ENCODE assay signal across 8 mouse cellular contexts in genomic region chr12:80759387-80759712, GRCm38 (mm10). TPM values are rescaled to one million over a fixed set of nuclear protein-coding genes. Genes with fewer than 3 reads are reported as not detected.
A peak's percentile ranks its signal among the peaks of the same experiment; 100 is the strongest.
DNase-seq lines count a peak whose midpoint lies in the region; ATAC-seq lines count a peak whose summit lies in the region.

No protein-coding gene starts in this region.

- peak overlapping the region; percentile 50; the same call in 1 of the 2 replicates for H3K9ac ChIP-seq in kidney, embryonic 15.5 days
- H3K9ac ChIP-seq in embryonic facial prominence, embryonic 11.5 days (replicated peaks; ENCODE audit: low read length) = peak overlapping the region; percentile 58
- peak overlapping the region; percentile 97 for H3K9ac ChIP-seq in hindbrain, embryonic 13.5 days
- H3K9ac ChIP-seq in midbrain, embryonic 14.5 days (replicated peaks; ENCODE audit: low read length) = peak overlapping the region; percentile 95

- DNase-seq in kidney, adult 9 months = no peak
- DNase-seq in embryonic facial prominence, embryonic 11.5 days (ENCODE audit: low spot score) = no peak
- peak; percentile 72 for DNase-seq in midbrain, embryonic 14.5 days
- no peak for DNase-seq in embryo, embryonic 9.5 days (ENCODE audit: extremely low spot score)
- DNase-seq in right cerebral cortex, postnatal 14 days = no peak
- no peak for DNase-seq in adrenal gland, postnatal 4 days (ENCODE audit: low spot score in 2 of 2)

- H3K27ac ChIP-seq in kidney, embryonic 15.5 days = no peak overlapping the region
- no peak overlapping the region for H3K27ac ChIP-seq in embryonic facial prominence, embryonic 11.5 days (replicated peaks; ENCODE audit: low read depth, low read length)
- peak overlapping the region; percentile 98 for H3K27ac ChIP-seq in hindbrain, embryonic 13.5 days
- peak overlapping the region; percentile 97 for H3K27ac ChIP-seq in midbrain, embryonic 14.5 days (replicated peaks; ENCODE audit: low read depth, low read length)

- H3K9me3 ChIP-seq in kidney, embryonic 15.5 days (replicated peaks) = no peaks in the 10 kb centered on the region
- H3K9me3 ChIP-seq in embryonic facial prominence, embryonic 11.5 days (replicated peaks; ENCODE audit: control insufficient read depth, low read length) = no peaks in the 10 kb centered on the region
- peaks cover 23% of the 10 kb centered on the region for H3K9me3 ChIP-seq in hindbrain, embryonic 13.5 days
- H3K9me3 ChIP-seq in midbrain, embryonic 14.5 days (ENCODE audit: control insufficient read depth, low read length) = peaks cover 38% of the 10 kb centered on the region

- 13% methylated on average over 13 of the region's 13 CpGs for WGBS in kidney, embryonic 15.5 days
- 9% methylated on average over 12 of the region's 13 CpGs for WGBS in embryonic facial prominence, embryonic 11.5 days
- 0% methylated on average over 13 of the region's 13 CpGs for WGBS in hindbrain, embryonic 13.5 days
- WGBS in midbrain, embryonic 14.5 days = 1% methylated on average over 12 of the region's 13 CpGs

- peak overlapping the region; percentile 96 for H3K4me2 ChIP-seq in kidney, embryonic 15.5 days
- peak overlapping the region; percentile 98 for H3K4me2 ChIP-seq in embryonic facial prominence, embryonic 11.5 days (ENCODE audit: low read depth, low read length)
- peak overlapping the region; percentile 80 for H3K4me2 ChIP-seq in hindbrain, embryonic 13.5 days
- peak overlapping the region; percentile 73 for H3K4me2 ChIP-seq in midbrain, embryonic 14.5 days (ENCODE audit: low read length)

- peaks cover 84% of the 10 kb centered on the region for H3K27me3 ChIP-seq in kidney, embryonic 15.5 days
- peaks cover 36% of the 10 kb centered on the region for H3K27me3 ChIP-seq in embryonic facial prominence, embryonic 11.5 days (ENCODE audit: control insufficient read depth, insufficient read depth, low read length)
- H3K27me3 ChIP-seq in hindbrain, embryonic 13.5 days = peaks cover 15% of the 10 kb centered on the region; the same call in 1 of the 2 replicates
- no peaks in the 10 kb centered on the region for H3K27me3 ChIP-seq in midbrain, embryonic 14.5 days (ENCODE audit: control insufficient read depth, insufficient read depth, low read length)

- ATAC-seq in kidney, embryonic 15.5 days (replicated peaks; ENCODE audit: low FRiP score) = no peak
- ATAC-seq in embryonic facial prominence, embryonic 11.5 days (replicated peaks; ENCODE audit: insufficient number of reproducible peaks, low FRiP score, low TSS enrichment, low read depth) = no peak
- peak; percentile 23 for ATAC-seq in hindbrain, embryonic 13.5 days (ENCODE audit: low FRiP score)
- ATAC-seq in midbrain, embryonic 14.5 days (ENCODE audit: low FRiP score, low TSS enrichment) = peak; percentile 54

- no peaks in the 10 kb centered on the region for H3K36me3 ChIP-seq in kidney, embryonic 15.5 days
- H3K36me3 ChIP-seq in embryonic facial prominence, embryonic 11.5 days (replicated peaks; ENCODE audit: control insufficient read depth, insufficient read depth, low read depth, low read length) = no peaks in the 10 kb centered on the region; the same call in 1 of the 2 replicates
- H3K36me3 ChIP-seq in hindbrain, embryonic 13.5 days = peaks cover 47% of the 10 kb centered on the region
- H3K36me3 ChIP-seq in midbrain, embryonic 14.5 days (ENCODE audit: control insufficient read depth, insufficient read depth, low read length) = peaks cover 47% of the 10 kb centered on the region

- H3K4me1 ChIP-seq in kidney, embryonic 15.5 days = peaks cover 35% of the 10 kb centered on the region
- peaks cover 9% of the 10 kb centered on the region for H3K4me1 ChIP-seq in embryonic facial prominence, embryonic 11.5 days (ENCODE audit: control insufficient read depth, insufficient read depth, low read length)
- peaks cover 28% of the 10 kb centered on the region for H3K4me1 ChIP-seq in hindbrain, embryonic 13.5 days (replicated peaks)
- H3K4me1 ChIP-seq in midbrain, embryonic 14.5 days (ENCODE audit: control insufficient read depth, insufficient read depth, low read length) = peaks cover 7% of the 10 kb centered on the region; the same call in 1 of the 2 replicates

- H3K4me3 ChIP-seq in kidney, embryonic 15.5 days (replicated peaks) = peak overlapping the region; percentile 56
- H3K4me3 ChIP-seq in embryonic facial prominence, embryonic 11.5 days (ENCODE audit: low read depth, low read length) = peak overlapping the region; percentile 41
- peak overlapping the region; percentile 75 for H3K4me3 ChIP-seq in hindbrain, embryonic 13.5 days
- H3K4me3 ChIP-seq in midbrain, embryonic 14.5 days (replicated peaks; ENCODE audit: low read depth, low read length) = peak overlapping the region; percentile 64

RNA-seq across cellular contexts. Expression of gene Ccdc177, which starts 1.1 kb away (rescaled TPM):
- 0.14 and 0.17 TPM in 2 replicates for polyA plus RNA-seq in kidney, embryonic 15.5 days (2015; fragmentation: Nextera tagmentation; extraction: Ambion mirVana)
- 1.3 and 1.4 TPM in 2 replicates for polyA plus RNA-seq in embryonic facial prominence, embryonic 11.5 days (2014; fragmentation: Nextera tagmentation; extraction: Ambion mirVana)
- polyA plus RNA-seq in hindbrain, embryonic 13.5 days (2015; fragmentation: Nextera tagmentation; extraction: Ambion mirVana) = 3.8 and 4.0 TPM in 2 replicates
- 8.5 and 8.8 TPM in 2 replicates for polyA plus RNA-seq in midbrain, embryonic 14.5 days (2014; fragmentation: Nextera tagmentation; extraction: Ambion mirVana)
- under 1 TPM; 0.20 to 0.28 TPM for total RNA-seq in adrenal gland, postnatal 4 days (2021)

RNA-seq across cellular contexts. Expression of gene Susd6, which starts 31.0 kb away (rescaled TPM):
- 15.2 and 15.6 TPM in 2 replicates for polyA plus RNA-seq in kidney, embryonic 15.5 days (2015; fragmentation: Nextera tagmentation; extraction: Ambion mirVana)
- polyA plus RNA-seq in embryonic facial prominence, embryonic 11.5 days (2014; fragmentation: Nextera tagmentation; extraction: Ambion mirVana) = 13.8 and 14.9 TPM in 2 replicates
- polyA plus RNA-seq in hindbrain, embryonic 13.5 days (2015; fragmentation: Nextera tagmentation; extraction: Ambion mirVana) = 11.4 and 12.8 TPM in 2 replicates
- polyA plus RNA-seq in midbrain, embryonic 14.5 days (2014; fragmentation: Nextera tagmentation; extraction: Ambion mirVana) = 8.8 and 14.3 TPM in 2 replicates
- 10 to 100 TPM; 48.4 to 51.0 TPM for total RNA-seq in adrenal gland, postnatal 4 days (2021)

Comparison
In these comparisons a context has a peak if more than half of its experiments do, and no peak if none do; other contexts are left out.
1. ATAC-seq: peak in hindbrain, embryonic 13.5 days (single experiment) and midbrain, embryonic 14.5 days (single experiment); none in kidney, embryonic 15.5 days (single experiment) and embryonic facial prominence, embryonic 11.5 days (single experiment).
2. H3K27ac ChIP-seq: peak in hindbrain, embryonic 13.5 days (single experiment) and midbrain, embryonic 14.5 days (single experiment); none in kidney, embryonic 15.5 days (single experiment) and embryonic facial prominence, embryonic 11.5 days (single experiment).
3. Peak in every context shown above with its lines, with median percentiles within 50 percentile points of each other: H3K4me2 ChIP-seq, H3K4me3 ChIP-seq and H3K9ac ChIP-seq.